Mouse (Mus musculus): Measurements from ENCODE around the gene Cpvl. TPM values are rescaled to one million over a fixed set of nuclear protein-coding genes. Genes with fewer than 3 reads are reported as not detected.
A peak's percentile ranks its signal among the peaks of the same experiment; 100 is the strongest.

Gene Cpvl
- not detected for total RNA-seq (2021)
- polyA plus RNA-seq (2012; rRNA removed) = not detected in 2 replicates
- long read RNA-seq = 0 reads

GRCm38 (mm10) chr6:53978571-53978970, at the start of gene Cpvl:
Gene Cpvl (minus strand): TSS chr6:53978671.
- no peak for DNase-seq

GRCm38 (mm10) chr6:54023846-54024245, 45.4 kb upstream of the Cpvl start:
- DNase-seq = no peak

- DNase-seq = peak; percentile 45
These were observed 42.8 kb upstream of the Cpvl start for GRCm38 (mm10) chr6:54021123-54021789.

- no peak for DNase-seq
These were observed 40.4 kb upstream of the Cpvl start for GRCm38 (mm10) chr6:54018861-54019260.

GRCm38 (mm10) chr6:54018038-54018437, 39.6 kb upstream of the Cpvl start:
- peak; percentile 44 for DNase-seq

- DNase-seq = no peak
These were observed 33.7 kb upstream of the Cpvl start for GRCm38 (mm10) chr6:54012163-54012562.

- no peak for DNase-seq
These were observed 31.9 kb upstream of the Cpvl start for GRCm38 (mm10) chr6:54010362-54010761.

- DNase-seq = no peak
These were observed 30.8 kb upstream of the Cpvl start for GRCm38 (mm10) chr6:54009293-54009692.

- DNase-seq = no peak
These were observed 30.1 kb upstream of the Cpvl start for GRCm38 (mm10) chr6:54008448-54009120.

- DNase-seq = no peak
These were observed 26.8 kb upstream of the Cpvl start for GRCm38 (mm10) chr6:54005302-54005701.

- peak; percentile 8 for DNase-seq
These were observed 17.9 kb upstream of the Cpvl start for GRCm38 (mm10) chr6:53996226-53996955.

- DNase-seq = peak; percentile 59
These were observed 17.0 kb upstream of the Cpvl start for GRCm38 (mm10) chr6:53995519-53995918.

- no peak for DNase-seq
These were observed 13.9 kb upstream of the Cpvl start for GRCm38 (mm10) chr6:53992386-53992785.

- no peak for DNase-seq
These were observed 8.8 kb upstream of the Cpvl start for GRCm38 (mm10) chr6:53987235-53987634.

- DNase-seq = no peak
These were observed 8.0 kb upstream of the Cpvl start for GRCm38 (mm10) chr6:53986273-53986985.

GRCm38 (mm10) chr6:53983820-53984219, 5.3 kb upstream of the Cpvl start:
- DNase-seq = no peak

- no peak for DNase-seq
These were observed 4.1 kb upstream of the Cpvl start for GRCm38 (mm10) chr6:53982612-53983011.

GRCm38 (mm10) chr6:53982047-53982600, 3.7 kb upstream of the Cpvl start:
- no peak for DNase-seq

GRCm38 (mm10) chr6:53980817-53981480, 2.5 kb upstream of the Cpvl start:
- DNase-seq = no peak

- DNase-seq = no peak
These were observed 4.4 kb downstream of the Cpvl start for GRCm38 (mm10) chr6:53974040-53974439.

- no peak for DNase-seq
These were observed 5.0 kb downstream of the Cpvl start for GRCm38 (mm10) chr6:53973468-53973867.

Data from adrenal gland, adult 2 months (tissue).